Mouse (Mus musculus) gastrocnemius, postnatal 4 days (tissue): ENCODE measurements around the gene Slfn3. TPM values are rescaled to one million over a fixed set of nuclear protein-coding genes. Genes with fewer than 3 reads are reported as not detected.
A peak's percentile ranks its signal among the peaks of the same experiment; 100 is the strongest.
"Not testable (repeated sequence)": the region's sequence is repeated elsewhere in the genome, so short reads cannot be mapped to it uniquely, and the experiment has no call there.

Experiments
- DNase-seq, 2 experiments: peaks; one replicate each; pipeline ENCODE4 v3.0.0; 2021 to 2022; ENCODE audit warnings: low spot score in 2 of 2, mixed read lengths in 2 of 2
- long read RNA-seq, 2 experiments: library from polyadenylated mRNA; stranded (forward); transcript quantifications; one replicate each; pipeline ENCODE4 v2.0.0; 2021
- total RNA-seq, 2 experiments: library from RNA; stranded (reverse); gene quantifications; 2 replicates each; pipeline ENCODE4 v1.2.3; 2021

The Slfn3 gene
- 1 to 10 TPM; 1.5 to 1.9 TPM for total RNA-seq
- long read RNA-seq, experiment 1, result 0 reads
- long read RNA-seq, experiment 2, partial matches to known transcripts, result 0 of 1 reads
- long read RNA-seq, experiment 2, other reads (novel, unspliced or antisense), result 0 of 1 reads

- peak in 1 of 2 experiments; percentile 15 for DNase-seq
These were observed at the start of gene Slfn3 for GRCm38 (mm10) chr11:83191134-83191893. Gene Slfn3 (plus strand): TSS chr11:83191330.

- not testable (repeated sequence) for DNase-seq
These were observed 42.2 kb upstream of the Slfn3 start for GRCm38 (mm10) chr11:83148939-83149338.

- DNase-seq, result no peak
These were observed 16.1 kb upstream of the Slfn3 start, which contains the start of gene Slfn4 for GRCm38 (mm10) chr11:83174948-83175539. Gene Slfn4 (plus strand): TSS chr11:83175186.

- no peak for DNase-seq
These were observed 871 bp downstream of the Slfn3 start for GRCm38 (mm10) chr11:83192001-83192400.

- no peak for DNase-seq
These were observed 13.9 kb downstream of the Slfn3 start for GRCm38 (mm10) chr11:83205002-83205401.

- DNase-seq, result no peak
These were observed 25.0 kb downstream of the Slfn3 start for GRCm38 (mm10) chr11:83216119-83216518.

GRCm38 (mm10) chr11:83221328-83221877 is 30.3 kb downstream of the Slfn3 start:
- DNase-seq, result no peak

- no peak for DNase-seq
These were observed 32.2 kb downstream of the Slfn3 start for GRCm38 (mm10) chr11:83223367-83223766.

- not testable (repeated sequence) for DNase-seq
These were observed 32.7 kb downstream of the Slfn3 start for GRCm38 (mm10) chr11:83223793-83224192.

- no peak for DNase-seq
These were observed 33.1 kb downstream of the Slfn3 start for GRCm38 (mm10) chr11:83224217-83224616.

- no peak for DNase-seq
These were observed 33.6 kb downstream of the Slfn3 start for GRCm38 (mm10) chr11:83224750-83225149.

GRCm38 (mm10) chr11:83225371-83225960 is 34.3 kb downstream of the Slfn3 start:
- DNase-seq, result no peak

- no peak for DNase-seq
These were observed 37.0 kb downstream of the Slfn3 start for GRCm38 (mm10) chr11:83227926-83228723.

GRCm38 (mm10) chr11:83230966-83231365 is 39.8 kb downstream of the Slfn3 start:
- DNase-seq, result no peak

- not testable (repeated sequence) for DNase-seq
These were observed 42.5 kb downstream of the Slfn3 start for GRCm38 (mm10) chr11:83233621-83234020.

- DNase-seq, result not testable (repeated sequence)
These were observed 46.3 kb downstream of the Slfn3 start for GRCm38 (mm10) chr11:83237390-83237789.

- no peak for DNase-seq
These were observed 47.3 kb downstream of the Slfn3 start for GRCm38 (mm10) chr11:83238389-83238788.

- DNase-seq, result no peak
These were observed 48.7 kb downstream of the Slfn3 start for GRCm38 (mm10) chr11:83239811-83240210.

- DNase-seq, result not testable (repeated sequence)
These were observed 66.1 kb downstream of the Slfn3 start for GRCm38 (mm10) chr11:83257211-83257610.

- no peak for DNase-seq
These were observed 71.5 kb downstream of the Slfn3 start for GRCm38 (mm10) chr11:83262673-83263072.

- DNase-seq, result no peak
These were observed 72.0 kb downstream of the Slfn3 start for GRCm38 (mm10) chr11:83263146-83263545.
